Comparison of ENCODE assay signal across 8 mouse cellular contexts in genomic region chr9:111272996-111273785, GRCm38 (mm10). TPM values are rescaled to one million over a fixed set of nuclear protein-coding genes. Genes with fewer than 3 reads are reported as not detected.
DNase-seq lines count a peak whose midpoint lies in the region; ATAC-seq and TF ChIP-seq lines count a peak whose summit lies in the region.
"Had no signal": no experiment of that assay in that cellular context is flagged by ENCODE, and none has a peak within 500 bp of the region (broad histone marks: within the 10 kb centered on the region; RNA-seq: fewer than 3 reads in every experiment).

No protein-coding gene starts in this region.

- DNase-seq in 416B (ENCODE audit: low read depth) (peak; percentile 27), A20 (ENCODE audit: low read depth, low spot score) (peak; percentile 46)
- no peak for DNase-seq in forebrain, postnatal 0 days
- DNase-seq in midbrain, embryonic 10.5 days (ENCODE audit: low spot score): no peak
- DNase-seq in ovary, postnatal 10 days (ENCODE audit: low spot score): no peak
- no peak for DNase-seq in urinary bladder, postnatal 25 days (ENCODE audit: low spot score)
- no peak for DNase-seq in gastrocnemius, postnatal 14 days

- H3K4me3 ChIP-seq in forebrain, postnatal 0 days (ENCODE audit: low read depth, low read length): peak overlapping the region; percentile 62
- peak overlapping the region; percentile 92 for H3K4me3 ChIP-seq in midbrain, embryonic 10.5 days

- H3K9me3 ChIP-seq in forebrain, postnatal 0 days (ENCODE audit: low read length): no peaks in the 10 kb centered on the region
- H3K9me3 ChIP-seq in midbrain, embryonic 10.5 days (replicated peaks): no peaks in the 10 kb centered on the region

- H3K4me2 ChIP-seq in forebrain, postnatal 0 days (ENCODE audit: low read depth): peak overlapping the region; percentile 82

- WGBS in forebrain, postnatal 0 days: 72% methylated on average over 15 of the region's 15 CpGs
- 83% methylated on average over 15 of the region's 15 CpGs for WGBS in midbrain, embryonic 10.5 days

- no peaks in the 10 kb centered on the region for H3K27me3 ChIP-seq in forebrain, postnatal 0 days (ENCODE audit: insufficient read depth, low read length)
- H3K27me3 ChIP-seq in midbrain, embryonic 10.5 days (ENCODE audit: low read depth, poor library complexity, severe bottlenecking): no peaks in the 10 kb centered on the region

- peaks cover 16% of the 10 kb centered on the region for H3K36me3 ChIP-seq in forebrain, postnatal 0 days (ENCODE audit: insufficient read depth)
- peaks cover 49% of the 10 kb centered on the region for H3K36me3 ChIP-seq in midbrain, embryonic 10.5 days

- no peak overlapping the region for H3K27ac ChIP-seq in forebrain, postnatal 0 days (ENCODE audit: low read depth, low read length)
- H3K27ac ChIP-seq in midbrain, embryonic 10.5 days (replicated peaks): peak overlapping the region; percentile 97; the same call in 1 of the 2 replicates

- peaks cover 42% of the 10 kb centered on the region for H3K4me1 ChIP-seq in forebrain, postnatal 0 days (ENCODE audit: insufficient read depth)
- H3K4me1 ChIP-seq in midbrain, embryonic 10.5 days: peaks cover 53% of the 10 kb centered on the region

- intact Hi-C loops in gastrocnemius, postnatal 14 days (cut with DNase I; ENCODE audit: low total_unique reads): no loop called here

- H3K9ac ChIP-seq in forebrain, postnatal 0 days: peak overlapping the region; percentile 93

- ATAC-seq in forebrain, postnatal 0 days: no peak

- no peak for TF ChIP-seq CTCF in forebrain, postnatal 0 days (IDR thresholded peaks at IDR 0.05; ENCODE audit: low read depth)

RNA-seq across cellular contexts. Expression of gene Epm2aip1, which starts 1.5 kb away (rescaled TPM):
- 75.9 and 101 TPM in 2 replicates for total RNA-seq in forebrain, postnatal 0 days (2014; rRNA removed)
- 28.2 and 37.0 TPM in 2 replicates for polyA plus RNA-seq in forebrain, postnatal 0 days (2015; fragmentation: Nextera tagmentation; extraction: Ambion mirVana)
- polyA plus RNA-seq in midbrain, embryonic 10.5 days (2016; fragmentation: Nextera tagmentation; extraction: Ambion mirVana): 25.3 and 30.4 TPM in 2 replicates
- 10 to 100 TPM; 22.6 to 25.2 TPM for total RNA-seq in gastrocnemius, postnatal 14 days (2021)

RNA-seq across cellular contexts. Expression of gene Mlh1, which starts 1.6 kb away (rescaled TPM):
- 23.0 and 23.6 TPM in 2 replicates for total RNA-seq in forebrain, postnatal 0 days (2014; rRNA removed)
- polyA plus RNA-seq in forebrain, postnatal 0 days (2015; fragmentation: Nextera tagmentation; extraction: Ambion mirVana): 17.3 and 18.4 TPM in 2 replicates
- polyA plus RNA-seq in midbrain, embryonic 10.5 days (2016; fragmentation: Nextera tagmentation; extraction: Ambion mirVana): 51.9 and 54.3 TPM in 2 replicates
- 1 to 10 TPM; 7.8 TPM for total RNA-seq in gastrocnemius, postnatal 14 days (2021)

RNA-seq across cellular contexts. Expression of gene Trank1, which starts 38.3 kb away (rescaled TPM):
- 61.7 and 92.5 TPM in 2 replicates for total RNA-seq in forebrain, postnatal 0 days (2014; rRNA removed)
- 7.5 and 10.9 TPM in 2 replicates for polyA plus RNA-seq in forebrain, postnatal 0 days (2015; fragmentation: Nextera tagmentation; extraction: Ambion mirVana)
- 0.05 and 0.39 TPM in 2 replicates for polyA plus RNA-seq in midbrain, embryonic 10.5 days (2016; fragmentation: Nextera tagmentation; extraction: Ambion mirVana)
- total RNA-seq in gastrocnemius, postnatal 14 days (2021): under 1 TPM; 0.23 to 0.24 TPM
- total RNA-seq: hematopoietic stem cell, adult 5-6 weeks had no signal

Comparison
In these comparisons a context has a peak if more than half of its experiments do, and no peak if none do; other contexts are left out.
1. DNase-seq: peak in 416B (single experiment) and A20 (single experiment); none in forebrain, postnatal 0 days (single experiment), midbrain, embryonic 10.5 days (single experiment), ovary, postnatal 10 days (single experiment), urinary bladder, postnatal 25 days (single experiment) and gastrocnemius, postnatal 14 days (single experiment).
2. RNA of gene Trank1, which starts 38.3 kb away (total RNA-seq): 61.7 to 92.5 TPM in forebrain, postnatal 0 days; 0.23 to 0.24 TPM in gastrocnemius, postnatal 14 days; every median in the first group is over 10 times any median in the second.